Mouse (Mus musculus): ENCODE measurements around the gene Rnf207.
A peak's percentile ranks its signal among the peaks of the same experiment; 100 is the strongest.

Rnf207 gene

GRCm38 (mm10) chr4:152273191-152273590, 45.6 kb downstream of the Rnf207 start:
- no peak for DNase-seq (ENCODE audit: extremely low read depth, low read depth, low spot score)

- no peak for DNase-seq (ENCODE audit: extremely low read depth, low read depth, low spot score)
Observed at GRCm38 (mm10) chr4:152272449-152273049, 46.2 kb downstream of the Rnf207 start.

GRCm38 (mm10) chr4:152272006-152272405, 46.8 kb downstream of the Rnf207 start:
- no peak for DNase-seq (ENCODE audit: extremely low read depth, low read depth, low spot score)

- no peak for DNase-seq (ENCODE audit: extremely low read depth, low read depth, low spot score)
Observed at GRCm38 (mm10) chr4:152271334-152271733, 47.5 kb downstream of the Rnf207 start.

GRCm38 (mm10) chr4:152270599-152270998, 48.2 kb downstream of the Rnf207 start:
- no peak for DNase-seq (ENCODE audit: extremely low read depth, low read depth, low spot score)

GRCm38 (mm10) chr4:152269967-152270366, 48.8 kb downstream of the Rnf207 start:
- no peak for DNase-seq (ENCODE audit: extremely low read depth, low read depth, low spot score)

- no peak for DNase-seq (ENCODE audit: extremely low read depth, low read depth, low spot score)
Observed at GRCm38 (mm10) chr4:152267748-152268369, 50.9 kb downstream of the Rnf207 start.

- no peak for DNase-seq (ENCODE audit: extremely low read depth, low read depth, low spot score)
Observed at GRCm38 (mm10) chr4:152266236-152266895, 52.4 kb downstream of the Rnf207 start.

- no peak for DNase-seq (ENCODE audit: extremely low read depth, low read depth, low spot score)
Observed at GRCm38 (mm10) chr4:152265791-152266190, 53.0 kb downstream of the Rnf207 start.

GRCm38 (mm10) chr4:152264867-152265568, 53.8 kb downstream of the Rnf207 start:
- DNase-seq (ENCODE audit: extremely low read depth, low read depth, low spot score) = no peak

- no peak for DNase-seq (ENCODE audit: extremely low read depth, low read depth, low spot score)
Observed at GRCm38 (mm10) chr4:152264177-152264530, 54.6 kb downstream of the Rnf207 start.

- no peak for DNase-seq (ENCODE audit: extremely low read depth, low read depth, low spot score)
Observed at GRCm38 (mm10) chr4:152263512-152264176, 55.1 kb downstream of the Rnf207 start.

- DNase-seq (ENCODE audit: extremely low read depth, low read depth, low spot score) = no peak
Observed at GRCm38 (mm10) chr4:152263089-152263488, 55.7 kb downstream of the Rnf207 start.

- DNase-seq (ENCODE audit: extremely low read depth, low read depth, low spot score) = no peak
Observed at GRCm38 (mm10) chr4:152262187-152262586, 56.6 kb downstream of the Rnf207 start.

GRCm38 (mm10) chr4:152260451-152260850, 58.3 kb downstream of the Rnf207 start:
- DNase-seq (ENCODE audit: extremely low read depth, low read depth, low spot score) = peak; percentile 26

GRCm38 (mm10) chr4:152257070-152257469, 61.7 kb downstream of the Rnf207 start:
- no peak for DNase-seq (ENCODE audit: extremely low read depth, low read depth, low spot score)

Measured in fat pad, adult 2 months (tissue).